Mouse (Mus musculus): ENCODE results near the gene Iffo1.

DNA sequence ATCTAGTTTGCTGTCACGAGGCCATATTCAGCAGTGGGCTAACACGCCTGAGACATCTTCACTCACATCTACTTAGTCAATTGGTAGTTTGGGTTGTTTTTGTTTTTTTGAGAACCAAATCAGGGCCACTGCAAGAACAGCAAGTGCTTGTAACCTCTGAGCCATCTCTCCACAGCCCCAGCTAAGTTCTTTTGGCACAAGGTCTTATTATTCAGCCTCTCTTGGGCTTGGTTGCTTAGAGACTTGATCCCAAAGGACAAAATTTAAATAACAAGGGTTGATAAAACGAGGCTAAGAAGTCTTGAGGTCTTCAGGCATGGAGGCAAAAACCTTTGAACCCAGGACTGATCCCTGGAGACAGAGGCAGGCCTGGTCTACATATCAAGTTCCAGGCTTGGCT lies 51.3 kb downstream of the Iffo1 start:
- TF ChIP-seq MEF2A (IDR thresholded peaks at IDR 0.05; ENCODE audit: extremely low read depth, insufficient replicate concordance, low read depth, low read length, poor library complexity, severe bottlenecking) (no peak), TBP (IDR thresholded peaks at IDR 0.05; ENCODE audit: low read depth, low read length) (no peak), CTCF (IDR thresholded peaks at IDR 0.05 in 2 of 3, conservative IDR thresholded peaks at IDR 0.05 in 1 of 3; ENCODE audit: control insufficient read depth in 1 of 3, insufficient read depth in 1 of 3, low read depth in 2 of 3, low read length in 3 of 3, poor library complexity in 1 of 3, severe bottlenecking in 1 of 3) (no peak), ZKSCAN1 (IDR thresholded peaks at IDR 0.05; ENCODE audit: low read depth, low read length) (no peak), ELF1 (IDR thresholded peaks at IDR 0.05; ENCODE audit: low read depth, low read length) (no peak), SIN3A (IDR thresholded peaks at IDR 0.05; ENCODE audit: low read length) (no peak)

Measured in MEL (cell line).